Mouse (Mus musculus): ENCODE data around the gene Plcg2. TPM values are rescaled to one million over a fixed set of nuclear protein-coding genes. Genes with fewer than 3 reads are reported as not detected.

The Plcg2 gene
- polyA plus RNA-seq, 1 experiment from 2014 or later: 0.50 TPM

- ATAC-seq (ENCODE audit: low read depth): no peak
- no peaks in the 10 kb centered on the region for H3K4me1 ChIP-seq (ENCODE audit: control insufficient read depth, insufficient read depth, low read length)
- H3K27me3 ChIP-seq (ENCODE audit: control insufficient read depth, insufficient read depth, low read length): no peaks in the 10 kb centered on the region
- H3K9me3 ChIP-seq (ENCODE audit: control insufficient read depth, low read length): no peaks in the 10 kb centered on the region
- H3K4me2 ChIP-seq (ENCODE audit: low read depth, low read length): no peak overlapping the region
- WGBS: 95% methylated on average over 1 of the region's 1 CpGs
- H3K4me3 ChIP-seq (ENCODE audit: low read depth, low read length): no peak overlapping the region
- no peak overlapping the region for H3K27ac ChIP-seq (ENCODE audit: low read depth, low read length)
- H3K36me3 ChIP-seq (ENCODE audit: control insufficient read depth, insufficient read depth, low read length): no peaks in the 10 kb centered on the region
- no peak overlapping the region for H3K9ac ChIP-seq (replicated peaks; ENCODE audit: low read depth, low read length)
These were observed 154.2 kb downstream of the Plcg2 start for GRCm38 (mm10) chr8:117652318-117652717.

- 68% methylated on average over 7 of the region's 7 CpGs for WGBS
- ATAC-seq (ENCODE audit: low read depth): no peak
- Histone ChIP-seq H3K4me1 (ENCODE audit: control insufficient read depth, insufficient read depth, low read length) (peaks cover 10% of the 10 kb centered on the region; the same call in 1 of the 2 replicates), H3K27ac (ENCODE audit: low read depth, low read length) (no peak overlapping the region), H3K4me2 (ENCODE audit: low read depth, low read length) (no peak overlapping the region), H3K9ac (replicated peaks; ENCODE audit: low read depth, low read length) (no peak overlapping the region), H3K36me3 (ENCODE audit: control insufficient read depth, insufficient read depth, low read length) (no peaks in the 10 kb centered on the region), H3K4me3 (ENCODE audit: low read depth, low read length) (no peak overlapping the region), H3K27me3 (ENCODE audit: control insufficient read depth, insufficient read depth, low read length) (no peaks in the 10 kb centered on the region), H3K9me3 (ENCODE audit: control insufficient read depth, low read length) (no peaks in the 10 kb centered on the region)
These were observed 160.9 kb downstream of the Plcg2 start for GRCm38 (mm10) chr8:117658990-117659389.

- no peaks in the 10 kb centered on the region for H3K27me3 ChIP-seq (ENCODE audit: control insufficient read depth, insufficient read depth, low read length)
- ATAC-seq (ENCODE audit: low read depth): peak; percentile 74
- no peaks in the 10 kb centered on the region for H3K9me3 ChIP-seq (ENCODE audit: control insufficient read depth, low read length)
- no peaks in the 10 kb centered on the region for H3K36me3 ChIP-seq (ENCODE audit: control insufficient read depth, insufficient read depth, low read length)
- peak overlapping the region; percentile 34; the same call in 1 of the 2 replicates for H3K27ac ChIP-seq (ENCODE audit: low read depth, low read length)
- no peak overlapping the region for H3K4me3 ChIP-seq (ENCODE audit: low read depth, low read length)
- H3K4me2 ChIP-seq (ENCODE audit: low read depth, low read length): no peak overlapping the region
- no peak overlapping the region for H3K9ac ChIP-seq (replicated peaks; ENCODE audit: low read depth, low read length)
- 19% methylated on average over 11 of the region's 11 CpGs for WGBS
- H3K4me1 ChIP-seq (ENCODE audit: control insufficient read depth, insufficient read depth, low read length): peaks cover 10% of the 10 kb centered on the region; the same call in 1 of the 2 replicates
These were observed 162.4 kb downstream of the Plcg2 start for GRCm38 (mm10) chr8:117660358-117661031.

GRCm38 (mm10) chr8:117667349-117668124, 169.4 kb downstream of the Plcg2 start:
- 87% methylated on average over 13 of the region's 13 CpGs for WGBS
- Histone ChIP-seq H3K4me2 (ENCODE audit: low read depth, low read length) (no peak overlapping the region), H3K9me3 (ENCODE audit: control insufficient read depth, low read length) (no peaks in the 10 kb centered on the region), H3K36me3 (ENCODE audit: control insufficient read depth, insufficient read depth, low read length) (no peaks in the 10 kb centered on the region), H3K27me3 (ENCODE audit: control insufficient read depth, insufficient read depth, low read length) (no peaks in the 10 kb centered on the region), H3K4me3 (ENCODE audit: low read depth, low read length) (no peak overlapping the region), H3K9ac (replicated peaks; ENCODE audit: low read depth, low read length) (no peak overlapping the region), H3K27ac (ENCODE audit: low read depth, low read length) (no peak overlapping the region), H3K4me1 (ENCODE audit: control insufficient read depth, insufficient read depth, low read length) (no peaks in the 10 kb centered on the region)
- no peak for ATAC-seq (ENCODE audit: low read depth)

- 16% methylated on average over 11 of the region's 11 CpGs for WGBS
- Histone ChIP-seq H3K4me3 (ENCODE audit: low read depth, low read length) (no peak overlapping the region), H3K27ac (ENCODE audit: low read depth, low read length) (no peak overlapping the region), H3K9me3 (ENCODE audit: control insufficient read depth, low read length) (no peaks in the 10 kb centered on the region), H3K4me2 (ENCODE audit: low read depth, low read length) (no peak overlapping the region), H3K36me3 (ENCODE audit: control insufficient read depth, insufficient read depth, low read length) (no peaks in the 10 kb centered on the region), H3K4me1 (ENCODE audit: control insufficient read depth, insufficient read depth, low read length) (no peaks in the 10 kb centered on the region), H3K27me3 (ENCODE audit: control insufficient read depth, insufficient read depth, low read length) (no peaks in the 10 kb centered on the region), H3K9ac (replicated peaks; ENCODE audit: low read depth, low read length) (no peak overlapping the region)
- ATAC-seq (ENCODE audit: low read depth): no peak
These were observed 172.4 kb downstream of the Plcg2 start for GRCm38 (mm10) chr8:117670461-117670860.

- H3K4me2 ChIP-seq (ENCODE audit: low read depth, low read length): no peak overlapping the region
- no peak for ATAC-seq (ENCODE audit: low read depth)
- H3K36me3 ChIP-seq (ENCODE audit: control insufficient read depth, insufficient read depth, low read length): no peaks in the 10 kb centered on the region
- H3K9me3 ChIP-seq (ENCODE audit: control insufficient read depth, low read length): no peaks in the 10 kb centered on the region
- H3K9ac ChIP-seq (replicated peaks; ENCODE audit: low read depth, low read length): no peak overlapping the region
- no peaks in the 10 kb centered on the region for H3K27me3 ChIP-seq (ENCODE audit: control insufficient read depth, insufficient read depth, low read length)
- H3K27ac ChIP-seq (ENCODE audit: low read depth, low read length): no peak overlapping the region
- 63% methylated on average over 3 of the region's 3 CpGs for WGBS
- H3K4me3 ChIP-seq (ENCODE audit: low read depth, low read length): no peak overlapping the region
- no peaks in the 10 kb centered on the region for H3K4me1 ChIP-seq (ENCODE audit: control insufficient read depth, insufficient read depth, low read length)
These were observed 174.5 kb downstream of the Plcg2 start for GRCm38 (mm10) chr8:117672558-117672957.

- no peak for ATAC-seq (ENCODE audit: low read depth)
- 13% methylated on average over 17 of the region's 17 CpGs for WGBS
- Histone ChIP-seq H3K4me2 (ENCODE audit: low read depth, low read length) (peak within 1 kb of the TSS; percentile 53), H3K9me3 (ENCODE audit: control insufficient read depth, low read length) (no peaks in the 10 kb centered on the region), H3K9ac (replicated peaks; ENCODE audit: low read depth, low read length) (peak within 1 kb of the TSS; percentile 26), H3K4me3 (ENCODE audit: low read depth, low read length) (peak within 1 kb of the TSS; percentile 32), H3K27me3 (ENCODE audit: control insufficient read depth, insufficient read depth, low read length) (no peaks in the 10 kb centered on the region), H3K4me1 (ENCODE audit: control insufficient read depth, insufficient read depth, low read length) (no peaks in the 10 kb centered on the region), H3K36me3 (ENCODE audit: control insufficient read depth, insufficient read depth, low read length) (no peaks in the 10 kb centered on the region), H3K27ac (ENCODE audit: low read depth, low read length) (no peak within 1 kb of the TSS)
These were observed 175.3 kb downstream of the Plcg2 start, which contains the start of gene Sdr42e1 for GRCm38 (mm10) chr8:117673430-117673830. Sdr42e1 (minus strand) TSS chr8:117673689.

GRCm38 (mm10) chr8:117675171-117675570, 177.1 kb downstream of the Plcg2 start:
- no peak overlapping the region for H3K4me2 ChIP-seq (ENCODE audit: low read depth, low read length)
- 68% methylated on average over 5 of the region's 5 CpGs for WGBS
- H3K4me3 ChIP-seq (ENCODE audit: low read depth, low read length): no peak overlapping the region
- H3K9me3 ChIP-seq (ENCODE audit: control insufficient read depth, low read length): no peaks in the 10 kb centered on the region
- no peaks in the 10 kb centered on the region for H3K4me1 ChIP-seq (ENCODE audit: control insufficient read depth, insufficient read depth, low read length)
- no peak for ATAC-seq (ENCODE audit: low read depth)
- H3K36me3 ChIP-seq (ENCODE audit: control insufficient read depth, insufficient read depth, low read length): no peaks in the 10 kb centered on the region
- H3K9ac ChIP-seq (replicated peaks; ENCODE audit: low read depth, low read length): no peak overlapping the region
- H3K27me3 ChIP-seq (ENCODE audit: control insufficient read depth, insufficient read depth, low read length): no peaks in the 10 kb centered on the region
- no peak overlapping the region for H3K27ac ChIP-seq (ENCODE audit: low read depth, low read length)

- H3K9me3 ChIP-seq (ENCODE audit: control insufficient read depth, low read length): no peaks in the 10 kb centered on the region
- no peak overlapping the region for H3K4me3 ChIP-seq (ENCODE audit: low read depth, low read length)
- no peak overlapping the region for H3K9ac ChIP-seq (replicated peaks; ENCODE audit: low read depth, low read length)
- no peaks in the 10 kb centered on the region for H3K27me3 ChIP-seq (ENCODE audit: control insufficient read depth, insufficient read depth, low read length)
- H3K36me3 ChIP-seq (ENCODE audit: control insufficient read depth, insufficient read depth, low read length): no peaks in the 10 kb centered on the region
- no peak for ATAC-seq (ENCODE audit: low read depth)
- 82% methylated on average over 9 of the region's 9 CpGs for WGBS
- H3K4me1 ChIP-seq (ENCODE audit: control insufficient read depth, insufficient read depth, low read length): no peaks in the 10 kb centered on the region
- no peak overlapping the region for H3K4me2 ChIP-seq (ENCODE audit: low read depth, low read length)
- no peak overlapping the region for H3K27ac ChIP-seq (ENCODE audit: low read depth, low read length)
These were observed 178.4 kb downstream of the Plcg2 start for GRCm38 (mm10) chr8:117676460-117676859.
